Comparison of ENCODE assay signal across 21 mouse cellular contexts in genomic region chr2:144946468-144946867, GRCm38 (mm10).
DNase-seq lines count a peak whose midpoint lies in the region; ATAC-seq and TF ChIP-seq lines count a peak whose summit lies in the region.
"Had no signal": no experiment of that assay in that cellular context is flagged by ENCODE, and none has a peak within 500 bp of the region (broad histone marks: within the 10 kb centered on the region; RNA-seq: fewer than 3 reads in every experiment).

No protein-coding gene starts in this region.

- peak; percentile 85 for ATAC-seq in forebrain, postnatal 0 days
- ATAC-seq in forebrain, embryonic 11.5 days (replicated peaks; ENCODE audit: low FRiP score), result no peak
- ATAC-seq in lung, postnatal 0 days, result peak; percentile 25
- no peak for ATAC-seq in CD4-positive, CD25-positive, alpha-beta regulatory T cell, adult 4 months
- ATAC-seq: activated CD4-positive, CD25-positive, alpha-beta regulatory T cell, adult 4 months; forebrain, embryonic 14.5 days; hindbrain, embryonic 16.5 days; Patski had no signal

- H3K27ac ChIP-seq in forebrain, postnatal 0 days (ENCODE audit: low read depth, low read length), result no peak overlapping the region
- no peak overlapping the region for H3K27ac ChIP-seq in forebrain, embryonic 11.5 days (ENCODE audit: low read depth, low read length)
- no peak overlapping the region for H3K27ac ChIP-seq in lung, postnatal 0 days (ENCODE audit: low read length)
- H3K27ac ChIP-seq: embryonic facial prominence, embryonic 13.5 days; heart, embryonic 10.5 days; hindbrain, embryonic 12.5 days had no signal

- no peak overlapping the region for H3K4me3 ChIP-seq in forebrain, postnatal 0 days (ENCODE audit: low read depth, low read length)
- no peak overlapping the region for H3K4me3 ChIP-seq in forebrain, embryonic 11.5 days (ENCODE audit: low read depth, low read length)
- H3K4me3 ChIP-seq in lung, postnatal 0 days (ENCODE audit: low read depth, low read length), result no peak overlapping the region
- H3K4me3 ChIP-seq: embryonic facial prominence, embryonic 13.5 days; heart, embryonic 10.5 days; hindbrain, embryonic 12.5 days had no signal

- WGBS in forebrain, postnatal 0 days, result 86% methylated on average over 1 of the region's 1 CpGs
- 93% methylated on average over 1 of the region's 1 CpGs for WGBS in forebrain, embryonic 11.5 days
- 75% methylated on average over 1 of the region's 1 CpGs for WGBS in lung, postnatal 0 days

- DNase-seq in forebrain, postnatal 0 days, result no peak
- DNase-seq in forebrain, embryonic 11.5 days (ENCODE audit: low spot score), result no peak
- peak; percentile 1 for DNase-seq in left cerebral cortex, adult 11 months (ENCODE audit: low spot score)
- no peak for DNase-seq in left cerebral cortex, postnatal 4 days
- peak; percentile 18 for DNase-seq in lung, postnatal 0 days (ENCODE audit: low spot score)
- no peak for DNase-seq in lung, postnatal 25 days (ENCODE audit: low spot score)
- DNase-seq: adrenal gland, postnatal 14 days; cerebellum, adult 18-20 months; cerebellum, adult 9-11 months; cerebellum, postnatal 36 days; gastrocnemius, postnatal 10 days; heart, adult 18-20 months; heart, postnatal 4 days had no signal

- H3K4me1 ChIP-seq in forebrain, postnatal 0 days (ENCODE audit: insufficient read depth), result no peaks in the 10 kb centered on the region
- H3K4me1 ChIP-seq in forebrain, embryonic 11.5 days (replicated peaks; ENCODE audit: control insufficient read depth, insufficient read depth, low read length), result no peaks in the 10 kb centered on the region
- H3K4me1 ChIP-seq in lung, postnatal 0 days (ENCODE audit: insufficient read depth, low read depth, low read length), result no peaks in the 10 kb centered on the region
- H3K4me1 ChIP-seq: embryonic facial prominence, embryonic 13.5 days; heart, embryonic 10.5 days; hindbrain, embryonic 12.5 days had no signal

- no peak for TF ChIP-seq EP300 in lung, postnatal 0 days (IDR thresholded peaks at IDR 0.05)

- no peaks in the 10 kb centered on the region for H3K36me3 ChIP-seq in forebrain, postnatal 0 days (ENCODE audit: insufficient read depth)
- no peaks in the 10 kb centered on the region for H3K36me3 ChIP-seq in forebrain, embryonic 11.5 days (ENCODE audit: control insufficient read depth, insufficient read depth, low read length)
- no peaks in the 10 kb centered on the region for H3K36me3 ChIP-seq in lung, postnatal 0 days (ENCODE audit: insufficient read depth, low read length)
- H3K36me3 ChIP-seq: embryonic facial prominence, embryonic 13.5 days; heart, embryonic 10.5 days; hindbrain, embryonic 12.5 days had no signal

- no peak overlapping the region for H3K4me2 ChIP-seq in forebrain, postnatal 0 days (ENCODE audit: low read depth)
- H3K4me2 ChIP-seq in forebrain, embryonic 11.5 days (ENCODE audit: low read depth, low read length, severe bottlenecking), result no peak overlapping the region
- no peak overlapping the region for H3K4me2 ChIP-seq in lung, postnatal 0 days (replicated peaks; ENCODE audit: low read depth, low read length)
- H3K4me2 ChIP-seq: embryonic facial prominence, embryonic 13.5 days; hindbrain, embryonic 12.5 days had no signal

- no peaks in the 10 kb centered on the region for H3K9me3 ChIP-seq in forebrain, postnatal 0 days (ENCODE audit: low read length)
- no peaks in the 10 kb centered on the region for H3K9me3 ChIP-seq in forebrain, embryonic 11.5 days (ENCODE audit: control insufficient read depth, low read length)
- H3K9me3 ChIP-seq in lung, postnatal 0 days (ENCODE audit: low read length), result no peaks in the 10 kb centered on the region
- H3K9me3 ChIP-seq: embryonic facial prominence, embryonic 13.5 days; heart, embryonic 10.5 days; hindbrain, embryonic 12.5 days had no signal

- no peak overlapping the region for H3K9ac ChIP-seq in forebrain, postnatal 0 days
- H3K9ac ChIP-seq in forebrain, embryonic 11.5 days (ENCODE audit: low read length), result no peak overlapping the region
- no peak overlapping the region for H3K9ac ChIP-seq in lung, postnatal 0 days (replicated peaks; ENCODE audit: low read depth)
- H3K9ac ChIP-seq: embryonic facial prominence, embryonic 13.5 days; hindbrain, embryonic 12.5 days had no signal

- intact Hi-C loops in left cerebral cortex, postnatal 4 days (cut with DNase I), result no loop called here

- H3K27me3 ChIP-seq in forebrain, postnatal 0 days (ENCODE audit: insufficient read depth, low read length), result no peaks in the 10 kb centered on the region
- H3K27me3 ChIP-seq in forebrain, embryonic 11.5 days (ENCODE audit: control insufficient read depth, insufficient read depth, low read length), result no peaks in the 10 kb centered on the region
- H3K27me3 ChIP-seq in lung, postnatal 0 days (replicated peaks; ENCODE audit: insufficient read depth, low read length), result no peaks in the 10 kb centered on the region
- H3K27me3 ChIP-seq: embryonic facial prominence, embryonic 13.5 days; hindbrain, embryonic 12.5 days had no signal

- no peak for TF ChIP-seq CTCF in forebrain, postnatal 0 days (IDR thresholded peaks at IDR 0.05; ENCODE audit: low read depth)
- no peak for TF ChIP-seq CTCF in lung, postnatal 0 days (IDR thresholded peaks at IDR 0.05)

Comparison
In these comparisons a context has a peak if more than half of its experiments do, and no peak if none do; other contexts are left out.
1. ATAC-seq: peak in forebrain, postnatal 0 days (single experiment) and lung, postnatal 0 days (single experiment); none in forebrain, embryonic 11.5 days (single experiment) and CD4-positive, CD25-positive, alpha-beta regulatory T cell, adult 4 months (single experiment).
2. DNase-seq: peak in left cerebral cortex, adult 11 months (single experiment) and lung, postnatal 0 days (single experiment); none in forebrain, postnatal 0 days (single experiment), forebrain, embryonic 11.5 days (single experiment), left cerebral cortex, postnatal 4 days (single experiment) and lung, postnatal 25 days (single experiment).